Comparison of ENCODE assay signal across 12 mouse cellular contexts in the genomic region with DNA sequence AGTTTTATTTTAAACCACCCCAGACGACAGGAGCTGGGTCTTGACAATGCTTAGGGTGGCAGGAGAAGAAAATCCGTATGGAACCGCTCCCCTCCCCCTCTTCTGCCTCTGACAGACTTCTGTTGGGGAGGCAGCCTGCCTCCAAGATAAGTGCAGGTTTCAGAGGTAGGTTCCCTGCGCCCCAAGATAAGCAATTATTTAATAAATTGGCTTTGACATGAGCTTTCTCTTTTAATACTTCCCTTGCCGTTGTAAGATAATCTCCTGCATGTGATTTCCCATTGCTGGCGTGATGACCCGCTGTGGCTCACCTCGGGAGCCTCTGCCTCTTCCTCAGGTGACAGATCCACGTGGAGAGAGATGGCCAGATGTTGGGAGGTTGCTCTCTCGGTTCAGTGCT.
A peak's percentile ranks its signal among the peaks of the same experiment; 100 is the strongest.
DNase-seq lines count a peak whose midpoint lies in the region; ATAC-seq and TF ChIP-seq lines count a peak whose summit lies in the region.
"Had no signal": no experiment of that assay in that cellular context is flagged by ENCODE, and none has a peak within 500 bp of the region (broad histone marks: within the 10 kb centered on the region; RNA-seq: fewer than 3 reads in every experiment).

No protein-coding gene starts in this region.

- no peaks in the 10 kb centered on the region for H3K36me3 ChIP-seq in heart, embryonic 11.5 days (ENCODE audit: control insufficient read depth, insufficient read depth, low read length)
- H3K36me3 ChIP-seq in lung, embryonic 14.5 days (ENCODE audit: insufficient read depth): no peaks in the 10 kb centered on the region
- H3K36me3 ChIP-seq in embryonic facial prominence, embryonic 10.5 days (replicated peaks): no peaks in the 10 kb centered on the region
- H3K36me3 ChIP-seq in liver, embryonic 16.5 days (ENCODE audit: control insufficient read depth, insufficient read depth): no peaks in the 10 kb centered on the region
- H3K36me3 ChIP-seq: hindbrain, embryonic 12.5 days; limb, embryonic 15.5 days; midbrain, embryonic 15.5 days had no signal

- peak overlapping the region; percentile 57 for H3K4me2 ChIP-seq in heart, embryonic 11.5 days
- H3K4me2 ChIP-seq in lung, embryonic 14.5 days: peak overlapping the region; percentile 38; the same call in 1 of the 2 replicates
- 0 out of 2 replicates have a peak overlapping the region, but pooled peaks have one; percentile 4 for H3K4me2 ChIP-seq in liver, embryonic 16.5 days (ENCODE audit: low read depth, low read length)
- H3K4me2 ChIP-seq: hindbrain, embryonic 12.5 days; limb, embryonic 15.5 days; midbrain, embryonic 15.5 days had no signal

- no peak for DNase-seq in heart, postnatal 4 days
- DNase-seq in lung, embryonic 14.5 days: no peak
- DNase-seq in lung, postnatal 4 days: no peak
- DNase-seq in embryonic facial prominence, embryonic 10.5 days (ENCODE audit: low spot score): no peak
- no peak for DNase-seq in gastrocnemius, postnatal 36 days
- DNase-seq: adrenal gland, adult 8-10 months had no signal

- no peak for TF ChIP-seq CTCF in lung, embryonic 14.5 days (IDR thresholded peaks at IDR 0.05; ENCODE audit: low read depth)

- H3K27ac ChIP-seq in heart, embryonic 11.5 days (ENCODE audit: low read depth, low read length): peak overlapping the region; percentile 35; the same call in 1 of the 2 replicates
- no peak overlapping the region for H3K27ac ChIP-seq in lung, embryonic 14.5 days (ENCODE audit: low read depth)
- H3K27ac ChIP-seq in embryonic facial prominence, embryonic 10.5 days (replicated peaks): no peak overlapping the region
- no peak overlapping the region for H3K27ac ChIP-seq in liver, embryonic 16.5 days (ENCODE audit: low read length)
- H3K27ac ChIP-seq: hindbrain, embryonic 12.5 days; limb, embryonic 15.5 days; midbrain, embryonic 15.5 days had no signal

- intact Hi-C loops in gastrocnemius, postnatal 36 days (cut with DNase I): loop anchor here (5.0 to 10.0 kb wide), 2 partner anchors 100 to 258 kb away; no protein-coding TSS in a partner anchor

- H3K4me1 ChIP-seq in heart, embryonic 11.5 days (ENCODE audit: control insufficient read depth, insufficient read depth, low read length): peaks cover 21% of the 10 kb centered on the region
- H3K4me1 ChIP-seq in lung, embryonic 14.5 days (ENCODE audit: insufficient read depth): no peaks in the 10 kb centered on the region
- H3K4me1 ChIP-seq in embryonic facial prominence, embryonic 10.5 days: peaks cover 28% of the 10 kb centered on the region
- no peaks in the 10 kb centered on the region for H3K4me1 ChIP-seq in liver, embryonic 16.5 days (ENCODE audit: control insufficient read depth, low read depth, low read length)

- ATAC-seq in heart, embryonic 11.5 days (replicated peaks; ENCODE audit: insufficient number of reproducible peaks, low FRiP score, low TSS enrichment): no peak
- ATAC-seq in lung, embryonic 14.5 days (ENCODE audit: insufficient read depth): no peak
- no peak for ATAC-seq in liver, embryonic 16.5 days (ENCODE audit: low read depth)
- no peak for ATAC-seq in erythroblast, adult 5-6 weeks (replicated peaks; ENCODE audit: low FRiP score, poor library complexity, severe bottlenecking)

- WGBS in heart, embryonic 11.5 days (ENCODE audit: insufficient replicate concordance): 17% methylated on average over 10 of the region's 10 CpGs
- WGBS in lung, embryonic 14.5 days: 17% methylated on average over 10 of the region's 10 CpGs
- 34% methylated on average over 10 of the region's 10 CpGs for WGBS in embryonic facial prominence, embryonic 10.5 days
- 21% methylated on average over 10 of the region's 10 CpGs for WGBS in liver, embryonic 16.5 days (ENCODE audit: insufficient replicate concordance)

- H3K9me3 ChIP-seq in heart, embryonic 11.5 days (replicated peaks; ENCODE audit: control insufficient read depth, low read length): no peaks in the 10 kb centered on the region
- no peaks in the 10 kb centered on the region for H3K9me3 ChIP-seq in lung, embryonic 14.5 days (ENCODE audit: low read depth, low read length)
- H3K9me3 ChIP-seq in embryonic facial prominence, embryonic 10.5 days: no peaks in the 10 kb centered on the region
- no peaks in the 10 kb centered on the region for H3K9me3 ChIP-seq in liver, embryonic 16.5 days (replicated peaks; ENCODE audit: control insufficient read depth, low read length)
- H3K9me3 ChIP-seq: hindbrain, embryonic 12.5 days; limb, embryonic 15.5 days; midbrain, embryonic 15.5 days had no signal

- peak overlapping the region; percentile 67 for H3K9ac ChIP-seq in heart, embryonic 11.5 days (ENCODE audit: low read depth, low read length)
- no peak overlapping the region for H3K9ac ChIP-seq in lung, embryonic 14.5 days
- H3K9ac ChIP-seq in liver, embryonic 16.5 days (ENCODE audit: low read depth, low read length): no peak overlapping the region
- H3K9ac ChIP-seq: limb, embryonic 15.5 days; midbrain, embryonic 15.5 days had no signal

- no peaks in the 10 kb centered on the region for H3K27me3 ChIP-seq in heart, embryonic 11.5 days (ENCODE audit: control insufficient read depth, insufficient read depth, low read length)
- no peaks in the 10 kb centered on the region for H3K27me3 ChIP-seq in lung, embryonic 14.5 days (ENCODE audit: insufficient read depth, low read length)
- peaks cover 44% of the 10 kb centered on the region for H3K27me3 ChIP-seq in embryonic facial prominence, embryonic 10.5 days (replicated peaks; ENCODE audit: low read depth, poor library complexity, severe bottlenecking)
- no peaks in the 10 kb centered on the region for H3K27me3 ChIP-seq in liver, embryonic 16.5 days (ENCODE audit: control insufficient read depth, insufficient read depth, low read depth, low read length)

- peak overlapping the region; percentile 33 for H3K4me3 ChIP-seq in heart, embryonic 11.5 days (ENCODE audit: low read depth, low read length)
- no peak overlapping the region for H3K4me3 ChIP-seq in lung, embryonic 14.5 days (ENCODE audit: low read depth, low read length)
- peak overlapping the region; percentile 12; the same call in 1 of the 2 replicates for H3K4me3 ChIP-seq in embryonic facial prominence, embryonic 10.5 days
- H3K4me3 ChIP-seq in liver, embryonic 16.5 days (ENCODE audit: low read depth, low read length): no peak overlapping the region
- H3K4me3 ChIP-seq: hindbrain, embryonic 12.5 days; limb, embryonic 15.5 days; midbrain, embryonic 15.5 days had no signal

Comparison
In these comparisons a context has a peak if more than half of its experiments do, and no peak if none do; other contexts are left out.
1. H3K4me2 ChIP-seq: peak in every context shown above with its lines; median percentile 57 in heart, embryonic 11.5 days; 38 in lung, embryonic 14.5 days; 4 in liver, embryonic 16.5 days.
2. H3K4me3 ChIP-seq: peak in heart, embryonic 11.5 days (single experiment) and embryonic facial prominence, embryonic 10.5 days (single experiment); none in lung, embryonic 14.5 days (single experiment) and liver, embryonic 16.5 days (single experiment).